In genomic region chr19:5016221-5016742, GRCm38 (mm10) we compare ENCODE assay signal across 7 mouse cellular contexts. TPM values are rescaled to one million over a fixed set of nuclear protein-coding genes. Genes with fewer than 3 reads are reported as not detected.
DNase-seq lines count a peak whose midpoint lies in the region; ATAC-seq and TF ChIP-seq lines count a peak whose summit lies in the region.

No protein-coding gene starts in this region.

- no peaks in the 10 kb centered on the region for H3K9me3 ChIP-seq in forebrain, postnatal 0 days (ENCODE audit: low read length)
- no peaks in the 10 kb centered on the region for H3K9me3 ChIP-seq in kidney, embryonic 15.5 days (replicated peaks)

- WGBS in forebrain, postnatal 0 days: 39% methylated on average over 10 of the region's 10 CpGs
- 27% methylated on average over 10 of the region's 10 CpGs for WGBS in kidney, embryonic 15.5 days

- H3K4me2 ChIP-seq in forebrain, postnatal 0 days (ENCODE audit: low read depth): no peak overlapping the region
- H3K4me2 ChIP-seq in kidney, embryonic 15.5 days: peak overlapping the region; percentile 35

- no peak overlapping the region for H3K27ac ChIP-seq in forebrain, postnatal 0 days (ENCODE audit: low read depth, low read length)
- peak overlapping the region; percentile 74 for H3K27ac ChIP-seq in kidney, embryonic 15.5 days

- no peak overlapping the region for H3K9ac ChIP-seq in forebrain, postnatal 0 days
- H3K9ac ChIP-seq in kidney, embryonic 15.5 days: no peak overlapping the region

- TF ChIP-seq CTCF in forebrain, postnatal 0 days (IDR thresholded peaks at IDR 0.05; ENCODE audit: low read depth): no peak

- no peaks in the 10 kb centered on the region for H3K36me3 ChIP-seq in forebrain, postnatal 0 days (ENCODE audit: insufficient read depth)
- H3K36me3 ChIP-seq in kidney, embryonic 15.5 days: no peaks in the 10 kb centered on the region

- no peak overlapping the region for H3K4me3 ChIP-seq in forebrain, postnatal 0 days (ENCODE audit: low read depth, low read length)
- no peak overlapping the region for H3K4me3 ChIP-seq in kidney, embryonic 15.5 days (replicated peaks)

- ATAC-seq in forebrain, postnatal 0 days: peak; percentile 43
- 0 out of 2 replicates have a peak, but pooled peaks have one; percentile 58 for ATAC-seq in kidney, embryonic 15.5 days (replicated peaks; ENCODE audit: low FRiP score)
- ATAC-seq in inflammation-experienced regulatory T-cells, adult 6 months: no peak

- DNase-seq in adipocyte (ENCODE audit: low spot score): peak; percentile 61
- no peak for DNase-seq in forebrain, postnatal 0 days
- DNase-seq in mesoderm, embryonic 11.5 days (ENCODE audit: low read depth, low spot score): peak; percentile 34
- DNase-seq in testis, postnatal 14 days (ENCODE audit: low spot score): no peak
- DNase-seq in left cerebral cortex, adult 11 months (ENCODE audit: low spot score): no peak

- H3K27me3 ChIP-seq in forebrain, postnatal 0 days (ENCODE audit: insufficient read depth, low read length): no peaks in the 10 kb centered on the region
- peaks cover 5% of the 10 kb centered on the region; the same call in 1 of the 2 replicates for H3K27me3 ChIP-seq in kidney, embryonic 15.5 days

- no peaks in the 10 kb centered on the region for H3K4me1 ChIP-seq in forebrain, postnatal 0 days (ENCODE audit: insufficient read depth)
- peaks cover 13% of the 10 kb centered on the region for H3K4me1 ChIP-seq in kidney, embryonic 15.5 days

RNA-seq across cellular contexts. Expression of gene Slc29a2, which starts 7.4 kb away (rescaled TPM):
- 12.8 and 14.2 TPM in 2 replicates for total RNA-seq in forebrain, postnatal 0 days (2014; rRNA removed)
- polyA plus RNA-seq in forebrain, postnatal 0 days (2015; fragmentation: Nextera tagmentation; extraction: Ambion mirVana): 14.5 and 17.1 TPM in 2 replicates
- polyA plus RNA-seq in kidney, embryonic 15.5 days (2015; fragmentation: Nextera tagmentation; extraction: Ambion mirVana): 6.0 and 7.0 TPM in 2 replicates
- polyA plus RNA-seq in inflammation-experienced regulatory T-cells, adult 6 months (2017; shearing (Covaris generic)): 1 to 10 TPM in 2 of 3 experiments, under 1 TPM in 1; 0.20 to 2.4 (median 1.7) TPM

RNA-seq across cellular contexts. Expression of gene B4gat1, which starts 22.3 kb away (rescaled TPM):
- total RNA-seq in forebrain, postnatal 0 days (2014; rRNA removed): 85.9 and 111 TPM in 2 replicates
- 93.0 and 128 TPM in 2 replicates for polyA plus RNA-seq in forebrain, postnatal 0 days (2015; fragmentation: Nextera tagmentation; extraction: Ambion mirVana)
- 51.0 and 51.7 TPM in 2 replicates for polyA plus RNA-seq in kidney, embryonic 15.5 days (2015; fragmentation: Nextera tagmentation; extraction: Ambion mirVana)
- polyA plus RNA-seq in inflammation-experienced regulatory T-cells, adult 6 months (2017; shearing (Covaris generic)): 10 to 100 TPM; 10.3 to 12.5 (median 10.4) TPM

RNA-seq across cellular contexts. Expression of gene AC124502.3, which starts 22.4 kb away (rescaled TPM):
- total RNA-seq in forebrain, postnatal 0 days (2014; rRNA removed): 3.0 and 7.0 TPM in 2 replicates
- polyA plus RNA-seq in forebrain, postnatal 0 days (2015; fragmentation: Nextera tagmentation; extraction: Ambion mirVana): 1.4 and 2.0 TPM in 2 replicates
- polyA plus RNA-seq in kidney, embryonic 15.5 days (2015; fragmentation: Nextera tagmentation; extraction: Ambion mirVana): 2.1 and 2.3 TPM in 2 replicates
- under 1 TPM; 0.41 to 0.81 (median 0.44) TPM for polyA plus RNA-seq in inflammation-experienced regulatory T-cells, adult 6 months (2017; shearing (Covaris generic))

RNA-seq across cellular contexts. Expression of gene Brms1, which starts 24.9 kb away (rescaled TPM):
- 9.5 and 15.5 TPM in 2 replicates for total RNA-seq in forebrain, postnatal 0 days (2014; rRNA removed)
- 27.6 and 29.3 TPM in 2 replicates for polyA plus RNA-seq in forebrain, postnatal 0 days (2015; fragmentation: Nextera tagmentation; extraction: Ambion mirVana)
- 44.0 and 51.6 TPM in 2 replicates for polyA plus RNA-seq in kidney, embryonic 15.5 days (2015; fragmentation: Nextera tagmentation; extraction: Ambion mirVana)
- polyA plus RNA-seq in inflammation-experienced regulatory T-cells, adult 6 months (2017; shearing (Covaris generic)): 100 to 1,000 TPM in 2 of 3 experiments, 10 to 100 TPM in 1; 98.2 to 118 (median 109) TPM

RNA-seq across cellular contexts. Expression of gene Npas4, which starts 26.2 kb away (rescaled TPM):
- 3.5 and 3.8 TPM in 2 replicates for total RNA-seq in forebrain, postnatal 0 days (2014; rRNA removed)
- polyA plus RNA-seq in forebrain, postnatal 0 days (2015; fragmentation: Nextera tagmentation; extraction: Ambion mirVana): 0.36 and 0.42 TPM in 2 replicates
- polyA plus RNA-seq in kidney, embryonic 15.5 days (2015; fragmentation: Nextera tagmentation; extraction: Ambion mirVana): 0.18 TPM in 1 of 2 replicates, not detected in the other
- 1 to 10 TPM in 2 of 3 experiments, under 1 TPM in 1; 0.60 to 1.9 (median 1.4) TPM for polyA plus RNA-seq in inflammation-experienced regulatory T-cells, adult 6 months (2017; shearing (Covaris generic))

Comparison
In these comparisons a context has a peak if more than half of its experiments do, and no peak if none do; other contexts are left out.
1. DNase-seq: peak in adipocyte (single experiment) and mesoderm, embryonic 11.5 days (single experiment); none in forebrain, postnatal 0 days (single experiment), testis, postnatal 14 days (single experiment) and left cerebral cortex, adult 11 months (single experiment).